Mouse (Mus musculus): Measurements from ENCODE around the gene Kif14.

The Kif14 gene

GRCm38 (mm10) chr1:136466143-136466811 lies at the start of gene Kif14:
Gene Kif14 (plus strand): TSS chr1:136466343.
- peak; percentile 99 for DNase-seq (ENCODE audit: low spot score)

GRCm38 (mm10) chr1:136418393-136418792 lies 47.8 kb upstream of the Kif14 start:
- no peak for DNase-seq (ENCODE audit: low spot score)

GRCm38 (mm10) chr1:136427166-136427969 lies 38.8 kb upstream of the Kif14 start:
- no peak for DNase-seq (ENCODE audit: low spot score)

DNA sequence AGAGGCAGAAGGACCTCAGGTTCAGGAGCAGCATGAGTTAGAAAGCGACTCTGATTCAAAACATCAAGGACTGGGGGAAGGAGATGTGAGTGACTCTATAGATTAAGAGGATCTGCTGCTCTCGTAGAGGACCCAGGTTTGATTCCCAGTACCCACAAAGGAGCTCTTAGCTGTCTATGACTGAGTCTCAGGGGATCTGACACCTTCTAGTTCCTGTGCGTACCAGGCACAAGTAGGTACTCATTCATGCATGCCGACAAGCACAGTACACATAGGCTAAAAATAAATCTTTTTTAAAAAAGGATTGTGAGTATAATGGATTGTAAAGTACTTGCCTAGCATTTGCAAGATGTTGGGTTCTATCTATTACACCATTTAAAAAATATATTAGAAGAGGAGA lies 37.2 kb upstream of the Kif14 start:
- no peak for DNase-seq (ENCODE audit: low spot score)

DNA sequence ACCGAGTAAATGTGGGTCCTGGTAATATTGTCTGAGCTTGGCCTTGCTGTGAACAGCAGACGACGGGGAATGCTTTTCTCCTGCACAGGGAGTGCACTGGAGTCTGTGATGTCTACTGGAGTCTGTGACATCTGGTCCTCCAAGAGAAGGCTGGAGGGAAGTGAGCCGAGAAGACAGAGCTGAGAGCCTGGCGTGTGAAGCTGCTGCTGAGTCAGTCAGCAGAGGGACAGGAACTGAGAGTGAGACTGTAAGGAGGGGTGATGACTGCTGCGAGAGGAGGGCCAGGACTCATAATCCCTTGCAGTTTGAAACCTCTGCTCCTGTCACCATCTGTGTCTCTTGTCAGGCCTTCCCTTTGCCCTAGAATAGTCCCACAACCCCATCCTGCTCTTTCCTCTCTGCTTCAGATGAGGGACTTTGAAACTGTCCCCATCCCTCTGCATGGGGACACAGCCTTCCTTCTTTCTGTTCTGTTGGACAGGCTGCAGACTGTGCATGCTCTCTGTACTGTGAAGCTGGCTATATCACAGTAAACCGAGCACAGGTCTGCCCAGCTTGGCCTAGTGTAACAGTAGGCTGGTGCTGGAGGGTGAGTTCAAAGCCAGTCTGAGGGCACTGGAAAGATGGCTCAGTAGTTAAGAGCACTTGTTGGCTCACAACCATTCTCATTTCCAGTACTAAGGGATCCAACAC lies 35.9 kb upstream of the Kif14 start:
- DNase-seq (ENCODE audit: low spot score), result no peak

DNA sequence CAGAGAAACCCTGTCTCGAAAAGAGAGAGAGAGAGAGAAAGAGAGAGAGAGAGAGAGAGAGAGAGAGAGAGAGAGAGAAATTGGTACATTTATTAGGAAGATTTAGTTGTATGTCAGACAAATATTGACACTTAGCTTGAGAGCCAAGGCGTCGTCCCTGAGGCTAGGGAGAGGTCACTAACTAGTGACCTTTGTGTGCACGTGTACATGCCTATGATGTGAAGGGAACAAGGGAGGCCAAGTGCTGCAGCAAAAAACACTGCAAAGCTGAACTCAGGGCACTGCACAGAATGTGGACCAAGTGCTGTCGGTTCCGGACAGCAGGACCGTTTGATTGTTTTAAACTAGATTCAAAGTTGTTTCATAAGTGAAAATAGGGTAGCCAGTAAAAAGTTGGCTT lies 25.4 kb upstream of the Kif14 start:
- DNase-seq (ENCODE audit: low spot score), result no peak

GRCm38 (mm10) chr1:136442809-136443208 lies 23.3 kb upstream of the Kif14 start:
- no peak for DNase-seq (ENCODE audit: low spot score)

DNA sequence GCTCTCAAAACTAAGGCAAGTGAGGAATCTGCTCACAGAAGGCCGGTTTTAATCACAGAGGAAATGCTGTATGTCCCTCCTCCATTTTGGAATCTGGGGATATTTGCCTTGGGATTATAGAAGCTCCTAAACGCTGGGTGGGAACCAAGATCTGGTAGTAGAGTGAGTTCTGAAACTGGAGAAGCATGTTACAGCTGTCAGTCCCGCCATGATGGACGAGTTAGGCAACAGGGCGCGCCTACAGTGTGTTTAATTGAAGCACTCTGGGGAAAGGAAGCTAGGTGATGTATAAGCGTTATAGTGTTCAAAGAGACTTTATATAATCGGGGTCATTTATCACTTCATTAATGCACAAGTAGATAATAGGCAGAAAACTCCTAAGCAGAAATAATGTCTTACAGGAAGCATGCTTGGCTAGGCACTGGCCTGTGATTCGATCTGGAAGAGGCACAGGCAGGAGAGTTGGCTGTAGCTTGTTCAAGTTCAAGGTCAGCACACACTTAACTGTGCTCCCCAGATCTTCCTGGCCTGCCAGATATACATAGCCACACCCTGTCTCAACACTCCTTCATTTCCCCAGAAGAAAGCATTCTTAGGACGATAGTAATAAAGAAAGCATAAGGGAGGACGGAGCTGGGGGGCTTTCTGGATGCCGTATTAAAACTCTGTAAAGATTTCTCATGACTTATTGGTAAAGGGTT lies 21.4 kb upstream of the Kif14 start:
- DNase-seq (ENCODE audit: low spot score), result no peak

DNA sequence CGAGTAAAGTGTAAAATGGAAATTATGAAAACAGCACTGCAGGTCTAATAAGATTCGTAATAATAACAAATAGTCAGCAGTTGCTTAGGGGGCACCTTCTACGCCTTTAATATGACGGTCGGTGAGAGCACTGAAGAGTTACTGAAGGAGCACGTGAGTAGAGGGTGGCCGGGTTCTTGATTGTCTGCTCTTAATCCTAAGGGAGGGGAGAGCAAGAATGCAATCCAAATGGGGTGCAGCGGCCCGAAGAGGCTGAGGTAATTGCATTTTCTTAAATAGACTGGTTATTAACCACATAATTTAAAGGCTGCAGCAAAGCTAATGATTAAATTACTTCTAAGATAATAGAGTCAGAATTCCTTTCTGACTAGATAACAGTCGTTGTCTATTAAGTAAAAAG lies 19.2 kb upstream of the Kif14 start:
- DNase-seq (ENCODE audit: low spot score), result no peak

GRCm38 (mm10) chr1:136447338-136447737 lies 18.8 kb upstream of the Kif14 start:
- no peak for DNase-seq (ENCODE audit: low spot score)

DNA sequence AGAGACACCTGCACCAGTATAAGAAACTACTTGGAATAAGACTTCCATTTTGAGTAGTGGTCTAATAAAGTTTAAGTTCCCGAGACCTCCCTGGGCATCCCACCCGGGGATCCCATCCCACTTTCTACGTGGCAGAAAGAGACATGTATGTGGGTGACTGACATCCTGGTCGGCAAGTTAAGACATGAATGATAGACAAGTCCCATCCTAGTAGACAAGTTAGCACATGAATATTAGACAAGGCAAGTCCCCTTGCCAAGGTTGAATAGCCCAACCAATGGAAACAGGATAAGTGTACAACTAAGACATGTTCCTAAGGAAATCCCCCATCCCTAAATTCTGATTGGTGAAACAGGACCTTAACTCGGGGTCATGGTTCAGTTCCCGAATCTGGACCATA lies 16.6 kb upstream of the Kif14 start:
- DNase-seq (ENCODE audit: low spot score), result no peak

DNA sequence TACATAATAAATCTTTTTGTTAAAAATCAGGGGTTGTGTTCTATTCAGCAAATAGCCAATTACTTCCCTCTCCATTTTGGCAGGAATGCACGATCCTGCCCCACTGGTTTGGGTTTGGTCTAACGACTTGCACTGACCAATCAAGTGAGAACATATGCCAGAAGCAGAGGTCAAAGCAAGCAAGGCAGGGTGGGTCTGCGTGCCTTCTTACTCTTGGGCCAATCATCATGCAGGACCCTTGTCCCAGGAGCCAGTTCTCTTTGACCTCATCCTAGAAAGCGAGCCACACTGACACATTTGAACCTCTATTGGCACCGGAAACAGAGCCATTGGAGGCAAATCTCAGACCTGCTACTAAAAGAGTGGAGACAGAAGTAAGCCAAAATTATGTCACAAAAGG lies 15.9 kb upstream of the Kif14 start:
- no peak for DNase-seq (ENCODE audit: low spot score)

DNA sequence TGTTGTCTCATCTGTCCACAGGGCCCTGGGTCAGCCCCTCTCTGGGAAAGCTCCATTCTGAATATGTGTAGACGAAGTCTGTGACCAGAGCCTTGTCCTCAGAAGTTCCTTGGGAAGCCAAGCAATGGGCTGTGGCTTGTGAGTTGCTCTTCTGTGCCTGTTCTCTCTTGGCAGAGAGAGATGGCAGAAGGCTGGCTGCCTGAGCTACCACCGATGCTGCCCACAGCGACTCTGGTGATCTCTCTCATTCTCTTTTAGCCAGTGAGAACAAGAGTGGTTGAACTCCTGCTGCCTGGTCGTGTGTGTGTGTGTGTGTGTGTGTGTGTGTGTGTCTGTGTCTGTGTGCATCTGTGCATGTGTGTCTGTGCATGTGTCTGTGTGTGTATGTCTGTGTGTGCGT lies 13.7 kb upstream of the Kif14 start:
- DNase-seq (ENCODE audit: low spot score), result no peak

- no peak for DNase-seq (ENCODE audit: low spot score)
Measured at GRCm38 (mm10) chr1:136455756-136456585, 10.2 kb upstream of the Kif14 start.

DNA sequence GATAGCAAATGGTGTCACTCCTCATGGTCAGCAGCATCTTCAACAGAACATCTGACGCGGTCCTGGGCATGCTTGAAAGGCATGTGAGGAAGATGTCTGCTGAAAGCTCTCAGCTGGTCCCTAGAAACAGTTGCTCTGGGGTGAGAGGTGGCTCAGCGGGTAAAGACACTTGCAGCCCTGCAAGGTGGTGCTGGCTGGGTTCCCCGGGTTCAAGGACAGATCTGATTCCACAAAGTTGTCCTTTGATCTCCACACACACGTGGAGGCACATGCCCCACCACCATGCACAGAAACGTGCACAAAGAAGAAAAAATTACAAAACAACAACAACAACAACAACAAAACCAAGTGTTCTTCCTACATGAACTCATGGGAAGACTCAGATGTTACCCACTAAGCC lies 9.4 kb upstream of the Kif14 start:
- DNase-seq (ENCODE audit: low spot score), result no peak

- no peak for DNase-seq (ENCODE audit: low spot score)
Measured at GRCm38 (mm10) chr1:136457403-136457802, 8.7 kb upstream of the Kif14 start.

DNA sequence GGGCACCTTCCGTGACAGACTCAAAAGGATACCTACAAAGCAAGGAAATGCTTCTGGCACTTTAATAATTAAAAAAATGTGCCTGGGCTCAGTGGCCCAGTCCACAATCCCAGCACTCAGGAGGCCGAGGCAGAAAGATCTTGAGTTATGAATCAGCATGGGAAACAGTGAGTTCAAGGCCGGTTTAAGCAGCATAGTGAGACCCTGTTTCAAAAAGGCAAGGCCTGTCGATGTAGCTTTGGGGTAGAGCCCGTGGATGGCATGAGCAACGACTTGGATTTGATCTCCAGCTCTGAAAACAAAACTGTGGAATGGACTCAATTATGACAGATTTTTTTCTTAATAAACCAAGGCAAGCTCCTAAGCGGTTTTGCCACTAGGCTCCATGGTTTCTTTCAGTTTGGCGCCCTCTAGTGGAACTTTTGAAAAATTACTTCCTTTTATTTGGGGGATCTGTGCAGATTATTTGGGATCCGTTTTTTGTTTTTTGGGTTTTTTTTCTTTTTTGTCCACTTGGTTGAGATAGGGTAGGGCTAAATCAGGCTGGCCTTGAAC lies 7.4 kb upstream of the Kif14 start:
- peak; percentile 88 for DNase-seq (ENCODE audit: low spot score)

- DNase-seq (ENCODE audit: low spot score), result no peak
Measured at GRCm38 (mm10) chr1:136462443-136462842, 3.7 kb upstream of the Kif14 start.

DNA sequence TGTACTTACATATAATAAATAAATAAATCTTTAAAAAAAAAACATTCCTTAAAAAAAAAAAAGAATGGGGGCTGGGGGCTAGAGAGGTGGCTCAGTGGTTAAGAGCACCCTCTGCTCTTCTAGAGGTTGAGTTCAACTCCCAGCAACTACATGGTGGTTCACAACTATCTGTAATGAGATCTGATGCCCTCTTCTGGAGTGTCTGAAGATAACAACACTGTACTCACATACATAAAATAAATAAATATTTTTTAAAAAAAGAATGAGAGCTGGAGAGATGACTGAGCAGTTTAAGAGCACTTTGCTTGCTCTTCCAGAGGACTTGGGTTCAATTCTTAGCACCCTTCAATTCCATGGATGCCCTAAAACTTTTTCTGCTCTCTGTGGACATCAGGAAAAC lies 975 bp upstream of the Kif14 start:
- no peak for DNase-seq (ENCODE audit: low spot score)

DNA sequence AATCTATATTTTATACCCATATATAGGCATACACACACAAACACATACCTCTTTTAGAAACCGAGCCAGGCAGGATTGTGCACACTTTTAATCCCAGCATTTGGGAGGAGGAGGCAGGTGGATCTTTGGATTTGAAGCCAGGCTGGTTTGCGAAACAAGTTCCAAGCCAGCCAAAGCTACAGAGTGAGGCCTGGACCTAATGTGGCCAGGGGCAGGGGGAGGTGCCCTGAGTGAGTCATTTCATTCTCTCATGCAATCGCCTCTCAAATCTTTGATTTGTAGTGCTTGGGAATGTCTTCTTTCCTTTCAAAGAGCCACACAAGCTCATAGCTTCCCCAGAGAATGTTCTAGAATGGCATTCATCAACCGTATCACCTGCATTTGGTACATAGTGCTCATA lies 3.3 kb downstream of the Kif14 start:
- no peak for DNase-seq (ENCODE audit: low spot score)

GRCm38 (mm10) chr1:136470471-136470870 lies 4.3 kb downstream of the Kif14 start:
- DNase-seq (ENCODE audit: low spot score), result peak; percentile 69

All from embryo, embryonic 10.5 days (tissue).